Mouse (Mus musculus): Measurements from ENCODE around the gene Serpine3. TPM values are rescaled to one million over a fixed set of nuclear protein-coding genes. Genes with fewer than 3 reads are reported as not detected.

Gene Serpine3
- polyA plus RNA-seq, 1 experiment from 2014 or later = not detected

DNA sequence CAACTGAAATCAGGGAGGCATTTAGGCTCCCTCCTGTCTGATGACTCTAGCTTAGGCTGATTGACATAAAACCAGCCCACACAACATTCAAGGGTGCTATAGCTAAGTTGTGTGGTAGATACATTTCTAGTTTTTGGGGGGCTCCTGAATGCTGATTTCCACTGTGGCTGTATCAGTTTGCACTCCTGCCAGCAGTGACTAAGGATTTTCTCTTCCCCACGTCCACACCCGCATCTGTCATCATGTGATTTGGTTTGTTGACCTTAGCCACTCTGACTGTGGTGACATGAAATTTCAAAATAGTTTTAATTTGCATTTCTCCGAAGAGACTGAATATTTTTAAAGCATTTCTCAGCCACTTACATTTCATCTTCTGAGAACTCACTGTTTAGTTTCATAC, 6.0 kb upstream of the Serpine3 start:
- H3K4me1 ChIP-seq = no peaks in the 10 kb centered on the region
- H3K27me3 ChIP-seq (replicated peaks; ENCODE audit: low read depth, poor library complexity, severe bottlenecking) = no peaks in the 10 kb centered on the region
- no peaks in the 10 kb centered on the region for H3K36me3 ChIP-seq (replicated peaks)
- H3K9me3 ChIP-seq = no peaks in the 10 kb centered on the region
- WGBS = 76% methylated on average over 3 of the region's 3 CpGs
- H3K4me3 ChIP-seq = no peak overlapping the region
- H3K27ac ChIP-seq (replicated peaks) = no peak overlapping the region
- no peak for DNase-seq (ENCODE audit: low spot score)

GRCm38 (mm10) chr14:62662381-62662780, 1.1 kb upstream of the Serpine3 start:
- Histone ChIP-seq H3K27ac (replicated peaks) (no peak overlapping the region), H3K9me3 (no peaks in the 10 kb centered on the region), H3K27me3 (replicated peaks; ENCODE audit: low read depth, poor library complexity, severe bottlenecking) (no peaks in the 10 kb centered on the region), H3K36me3 (replicated peaks) (no peaks in the 10 kb centered on the region), H3K4me1 (peaks cover 2% of the 10 kb centered on the region; the same call in 1 of the 2 replicates), H3K4me3 (no peak overlapping the region)
- DNase-seq (ENCODE audit: low spot score) = no peak
- 84% methylated on average over 6 of the region's 6 CpGs for WGBS

DNA sequence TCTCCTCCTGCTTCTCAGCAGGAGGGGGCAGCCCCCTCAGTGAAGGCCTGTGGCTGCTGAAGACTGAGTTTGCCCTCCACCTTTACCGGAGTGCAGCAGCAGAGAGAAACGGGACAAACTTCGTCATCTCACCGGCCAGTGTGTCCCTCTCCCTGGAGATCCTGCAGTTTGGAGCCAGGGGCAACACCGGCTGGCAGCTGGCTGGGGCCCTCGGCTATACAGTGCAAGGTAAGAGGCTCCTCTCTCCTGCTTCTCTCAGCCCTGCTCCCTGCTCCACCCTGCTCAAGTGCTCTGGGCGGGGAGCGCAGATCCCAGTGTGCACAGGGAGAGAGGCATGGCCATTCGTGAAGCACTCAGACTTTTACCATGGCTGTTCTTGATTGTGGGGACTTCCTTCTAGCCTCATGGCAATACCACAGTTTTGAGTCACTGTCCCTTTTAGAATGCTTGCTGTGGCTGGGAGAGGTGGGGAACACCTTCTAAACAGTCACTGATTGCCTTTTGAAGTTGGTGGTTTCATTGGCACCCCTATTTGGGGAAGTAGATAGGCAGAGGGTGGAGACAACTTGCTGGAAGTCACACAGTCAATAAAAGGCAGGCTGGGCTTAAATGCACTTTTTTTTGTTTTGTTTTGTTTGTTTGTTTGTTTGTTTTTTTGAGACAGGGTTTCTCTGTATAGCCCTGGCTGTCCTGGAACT, 1.7 kb downstream of the Serpine3 start:
- Histone ChIP-seq H3K9me3 (no peaks in the 10 kb centered on the region), H3K36me3 (replicated peaks) (no peaks in the 10 kb centered on the region), H3K4me1 (peaks cover 2% of the 10 kb centered on the region; the same call in 1 of the 2 replicates), H3K27me3 (replicated peaks; ENCODE audit: low read depth, poor library complexity, severe bottlenecking) (no peaks in the 10 kb centered on the region), H3K27ac (replicated peaks) (no peak overlapping the region), H3K4me3 (no peak overlapping the region)
- 46% methylated on average over 9 of the region's 9 CpGs for WGBS
- DNase-seq (ENCODE audit: low spot score) = no peak

- Histone ChIP-seq H3K27me3 (replicated peaks; ENCODE audit: low read depth, poor library complexity, severe bottlenecking) (no peaks in the 10 kb centered on the region), H3K4me3 (no peak overlapping the region), H3K27ac (replicated peaks) (no peak overlapping the region), H3K9me3 (no peaks in the 10 kb centered on the region), H3K4me1 (no peaks in the 10 kb centered on the region), H3K36me3 (replicated peaks) (no peaks in the 10 kb centered on the region)
- WGBS = 89% methylated on average over 3 of the region's 3 CpGs
- DNase-seq (ENCODE audit: low spot score) = no peak
Observed at GRCm38 (mm10) chr14:62673646-62674045, 10.2 kb downstream of the Serpine3 start.

DNA sequence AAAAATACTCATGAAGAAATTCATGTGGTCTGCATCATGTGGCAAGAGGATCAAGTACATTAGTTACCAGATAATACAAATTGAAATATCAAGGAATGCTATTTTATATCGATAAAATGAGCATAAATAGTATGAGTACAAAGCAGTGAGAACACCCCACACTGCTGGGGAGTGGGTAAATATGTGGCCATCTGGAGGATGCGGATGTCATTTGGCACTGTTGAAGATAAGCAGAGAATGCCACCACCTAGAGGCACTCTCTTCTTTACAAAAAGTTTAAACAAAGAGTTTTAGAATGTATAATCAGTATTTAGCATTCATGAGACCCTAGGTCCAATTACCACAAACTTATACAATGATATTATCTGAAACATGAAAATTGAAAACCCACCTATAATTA, 54.7 kb downstream of the Serpine3 start:
- no peaks in the 10 kb centered on the region for H3K9me3 ChIP-seq
- no peak overlapping the region for H3K4me3 ChIP-seq
- peaks cover 40% of the 10 kb centered on the region for H3K36me3 ChIP-seq (replicated peaks)
- no peak for DNase-seq (ENCODE audit: low spot score)
- H3K27me3 ChIP-seq (replicated peaks; ENCODE audit: low read depth, poor library complexity, severe bottlenecking) = no peaks in the 10 kb centered on the region
- H3K27ac ChIP-seq (replicated peaks) = no peak overlapping the region
- H3K4me1 ChIP-seq = no peaks in the 10 kb centered on the region
- WGBS = 89% methylated on average over 2 of the region's 2 CpGs

DNA sequence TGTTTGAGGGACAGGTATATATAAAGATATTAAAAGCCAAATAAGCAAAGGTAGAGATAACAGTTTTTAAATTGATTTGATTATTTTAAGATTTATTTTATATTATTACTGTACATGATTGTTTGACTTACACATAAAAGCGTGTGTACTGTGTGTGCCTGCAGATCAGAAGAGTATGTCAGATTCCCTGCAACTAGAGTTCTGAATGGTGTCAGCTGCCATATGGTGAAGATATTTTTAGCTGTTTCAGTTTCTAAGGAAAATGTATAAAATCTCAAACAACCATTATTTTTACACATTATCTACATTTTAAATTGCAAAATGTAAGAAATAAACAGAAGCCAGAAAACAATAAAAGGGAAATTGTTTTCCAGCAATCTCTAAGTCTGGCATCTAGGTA, 58.2 kb downstream of the Serpine3 start:
- H3K27ac ChIP-seq (replicated peaks) = no peak overlapping the region
- peaks cover 11% of the 10 kb centered on the region for H3K36me3 ChIP-seq (replicated peaks)
- H3K4me3 ChIP-seq = no peak overlapping the region
- H3K4me1 ChIP-seq = no peaks in the 10 kb centered on the region
- DNase-seq (ENCODE audit: low spot score) = no peak
- 93% methylated on average over 1 of the region's 1 CpGs for WGBS
- H3K27me3 ChIP-seq (replicated peaks; ENCODE audit: low read depth, poor library complexity, severe bottlenecking) = no peaks in the 10 kb centered on the region
- no peaks in the 10 kb centered on the region for H3K9me3 ChIP-seq

- Histone ChIP-seq H3K9me3 (no peaks in the 10 kb centered on the region), H3K27ac (replicated peaks) (no peak overlapping the region), H3K4me3 (no peak overlapping the region), H3K4me1 (no peaks in the 10 kb centered on the region), H3K36me3 (replicated peaks) (peaks cover 10% of the 10 kb centered on the region; the same call in 1 of the 2 replicates), H3K27me3 (replicated peaks; ENCODE audit: low read depth, poor library complexity, severe bottlenecking) (no peaks in the 10 kb centered on the region)
- no peak for DNase-seq (ENCODE audit: low spot score)
Observed at GRCm38 (mm10) chr14:62724560-62724959, 61.1 kb downstream of the Serpine3 start.

DNA sequence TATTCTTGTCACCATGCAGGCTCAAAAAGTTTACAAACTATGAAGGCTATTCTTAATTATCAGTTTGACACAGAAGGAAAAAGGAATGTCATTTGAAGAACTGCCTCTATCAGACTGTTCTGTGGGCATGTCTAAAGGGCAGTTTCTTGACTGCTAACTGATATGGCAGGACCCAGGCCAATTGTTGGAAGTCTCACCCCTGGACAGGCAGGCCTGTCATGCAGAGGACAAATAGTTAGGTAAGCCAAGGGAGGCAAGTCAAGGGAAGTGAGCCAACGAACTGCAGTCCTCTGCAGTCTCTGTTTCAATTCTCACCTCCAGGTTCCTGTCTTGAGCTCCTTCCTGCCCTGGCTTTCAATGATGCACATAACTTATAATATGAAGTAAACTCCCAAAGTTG, 68.4 kb downstream of the Serpine3 start:
- WGBS = 78% methylated on average over 1 of the region's 1 CpGs
- Histone ChIP-seq H3K9me3 (no peaks in the 10 kb centered on the region), H3K4me3 (no peak overlapping the region), H3K36me3 (replicated peaks) (peaks cover 47% of the 10 kb centered on the region), H3K27me3 (replicated peaks; ENCODE audit: low read depth, poor library complexity, severe bottlenecking) (no peaks in the 10 kb centered on the region), H3K27ac (replicated peaks) (no peak overlapping the region), H3K4me1 (no peaks in the 10 kb centered on the region)
- no peak for DNase-seq (ENCODE audit: low spot score)

DNA sequence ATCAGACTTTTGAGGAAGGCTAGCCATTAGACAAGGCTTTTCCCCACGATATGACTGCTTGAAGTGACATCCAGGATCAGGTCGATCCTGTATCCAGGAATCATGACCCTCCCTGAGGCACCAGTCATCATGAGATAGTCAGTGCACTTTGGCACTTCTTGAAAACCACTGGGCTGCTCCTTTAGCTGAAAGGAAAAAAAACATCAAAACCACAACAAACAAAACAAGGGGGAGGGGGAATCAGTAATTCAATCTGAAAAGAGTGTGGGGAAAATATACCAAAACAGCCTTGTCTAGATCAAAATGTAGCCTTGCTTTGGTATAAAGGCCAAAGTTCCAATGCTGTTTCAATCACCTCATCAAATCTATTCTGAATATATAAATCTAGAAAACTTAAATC, 70.2 kb downstream of the Serpine3 start:
- Histone ChIP-seq H3K4me3 (no peak overlapping the region), H3K4me1 (no peaks in the 10 kb centered on the region), H3K27me3 (replicated peaks; ENCODE audit: low read depth, poor library complexity, severe bottlenecking) (no peaks in the 10 kb centered on the region), H3K27ac (replicated peaks) (no peak overlapping the region), H3K36me3 (replicated peaks) (peaks cover 56% of the 10 kb centered on the region), H3K9me3 (no peaks in the 10 kb centered on the region)
- DNase-seq (ENCODE audit: low spot score) = no peak
- WGBS = 80% methylated on average over 2 of the region's 2 CpGs

- no peaks in the 10 kb centered on the region for H3K9me3 ChIP-seq
- H3K27me3 ChIP-seq (replicated peaks; ENCODE audit: low read depth, poor library complexity, severe bottlenecking) = no peaks in the 10 kb centered on the region
- H3K27ac ChIP-seq (replicated peaks) = no peak overlapping the region
- 92% methylated on average over 1 of the region's 1 CpGs for whole genome bisulfite sequencing
- no peak overlapping the region for H3K4me3 ChIP-seq
- H3K4me1 ChIP-seq = no peaks in the 10 kb centered on the region
- no peak for DNase-seq (ENCODE audit: low spot score)
- H3K36me3 ChIP-seq (replicated peaks) = peaks cover 61% of the 10 kb centered on the region
Observed at GRCm38 (mm10) chr14:62735646-62736045, 72.2 kb downstream of the Serpine3 start.

Other genes with a start within 250 kb of the Serpine3 start
- gene Gucy1b2, start 207.4 kb upstream of the Serpine3 start, polyA plus RNA-seq (2016; fragmentation: Nextera tagmentation; extraction: Ambion mirVana) = not detected in 2 replicates
- gene Fam124a, start 107.9 kb upstream of the Serpine3 start, polyA plus RNA-seq (2016; fragmentation: Nextera tagmentation; extraction: Ambion mirVana) = 1.6 and 2.8 TPM in 2 replicates
- not detected in 2 replicates for gene Gm4131, start 96.7 kb upstream of the Serpine3 start, polyA plus RNA-seq (2016; fragmentation: Nextera tagmentation; extraction: Ambion mirVana)
- 19.9 and 20.5 TPM in 2 replicates for gene Ints6, start 97.5 kb downstream of the Serpine3 start, polyA plus RNA-seq (2016; fragmentation: Nextera tagmentation; extraction: Ambion mirVana)
- 13.6 and 16.0 TPM in 2 replicates for gene Wdfy2, start 174.0 kb downstream of the Serpine3 start, polyA plus RNA-seq (2016; fragmentation: Nextera tagmentation; extraction: Ambion mirVana)